In genomic region chr7:125561085-125561690, GRCm38 (mm10) we compare ENCODE assay signal across 9 mouse cellular contexts. TPM values are rescaled to one million over a fixed set of nuclear protein-coding genes. Genes with fewer than 3 reads are reported as not detected.
DNase-seq lines count a peak whose midpoint lies in the region; ATAC-seq and TF ChIP-seq lines count a peak whose summit lies in the region.
"Had no signal": no experiment of that assay in that cellular context is flagged by ENCODE, and none has a peak within 500 bp of the region (broad histone marks: within the 10 kb centered on the region; RNA-seq: fewer than 3 reads in every experiment).

No protein-coding gene starts in this region.

- no peak for TF ChIP-seq CTCF in gastrocnemius, adult 2 months (IDR thresholded peaks at IDR 0.05)
- TF ChIP-seq CTCF in lung, postnatal 0 days (IDR thresholded peaks at IDR 0.05) = 0 out of 2 replicates have a peak, but pooled peaks have one; percentile 4

- H3K27ac ChIP-seq in gastrocnemius, adult 2 months = peak overlapping the region; percentile 92
- peak overlapping the region; percentile 82 for H3K27ac ChIP-seq in lung, postnatal 0 days (ENCODE audit: low read length)
- H3K27ac ChIP-seq: embryonic facial prominence, embryonic 13.5 days had no signal

- peak overlapping the region; percentile 33 for H3K4me3 ChIP-seq in gastrocnemius, adult 2 months
- H3K4me3 ChIP-seq in lung, postnatal 0 days (ENCODE audit: low read depth, low read length) = no peak overlapping the region
- H3K4me3 ChIP-seq: embryonic facial prominence, embryonic 13.5 days had no signal

- intact Hi-C loops in gastrocnemius, adult 2 months (cut with DNase I) = no loop called here

- peak; percentile 22 for DNase-seq in embryo, embryonic 10 days (ENCODE audit: low spot score)
- no peak for DNase-seq in embryo, embryonic 9.5 days (ENCODE audit: extremely low spot score)
- DNase-seq in CD8-positive naive resting alpha-beta T cell, adult 2 months (ENCODE audit: low read depth in 2 of 2, low spot score in 2 of 2) = peak; percentile 76 to 81
- peak; percentile 92 for DNase-seq in gastrocnemius, adult 2 months
- peak; percentile 85 for DNase-seq in kidney, adult 9 months
- peak; percentile 96 for DNase-seq in lung, postnatal 0 days (ENCODE audit: low spot score)
- peak; percentile 73 to 77 for DNase-seq in spleen, adult 18-20 months
- no peak for DNase-seq in embryo, embryonic 10.5 days (ENCODE audit: low spot score)

- peak; percentile 86 for ATAC-seq in lung, postnatal 0 days

- 0 out of 2 replicates have a peak, but pooled peaks cover 6% of the 10 kb centered on the region for H3K36me3 ChIP-seq in lung, postnatal 0 days (ENCODE audit: insufficient read depth, low read length)
- H3K36me3 ChIP-seq: embryonic facial prominence, embryonic 13.5 days had no signal

- H3K9ac ChIP-seq in lung, postnatal 0 days (replicated peaks; ENCODE audit: low read depth) = no peak overlapping the region
- H3K9ac ChIP-seq: embryonic facial prominence, embryonic 13.5 days had no signal

- peak; percentile 99 for TF ChIP-seq EP300 in lung, postnatal 0 days (IDR thresholded peaks at IDR 0.05)

- no peak overlapping the region for H3K4me2 ChIP-seq in lung, postnatal 0 days (replicated peaks; ENCODE audit: low read depth, low read length)
- H3K4me2 ChIP-seq: embryonic facial prominence, embryonic 13.5 days had no signal

- 19% methylated on average over 9 of the region's 9 CpGs for WGBS in lung, postnatal 0 days

- peaks cover 48% of the 10 kb centered on the region for H3K4me1 ChIP-seq in lung, postnatal 0 days (ENCODE audit: insufficient read depth, low read depth, low read length)

- no peaks in the 10 kb centered on the region for H3K9me3 ChIP-seq in lung, postnatal 0 days (ENCODE audit: low read length)
- H3K9me3 ChIP-seq: embryonic facial prominence, embryonic 13.5 days had no signal

- no peaks in the 10 kb centered on the region for H3K27me3 ChIP-seq in lung, postnatal 0 days (replicated peaks; ENCODE audit: insufficient read depth, low read length)
- H3K27me3 ChIP-seq: embryonic facial prominence, embryonic 13.5 days had no signal

RNA-seq across cellular contexts. Expression of gene Il4ra, which starts 9.3 kb away (rescaled TPM):
- total RNA-seq in gastrocnemius, adult 2 months (2021) = 1 to 10 TPM; 5.1 to 6.5 TPM
- polyA plus RNA-seq in lung, postnatal 0 days (2015; fragmentation: Nextera tagmentation; extraction: Ambion mirVana) = 29.7 and 31.8 TPM in 2 replicates

RNA-seq across cellular contexts. Expression of gene Il21r, which starts 42.0 kb away (rescaled TPM):
- not detected for total RNA-seq in gastrocnemius, adult 2 months (2021)
- polyA plus RNA-seq in lung, postnatal 0 days (2015; fragmentation: Nextera tagmentation; extraction: Ambion mirVana) = 0.38 and 0.65 TPM in 2 replicates

Comparison
In these comparisons a context has a peak if more than half of its experiments do, and no peak if none do; other contexts are left out.
1. DNase-seq: peak in embryo, embryonic 10 days (single experiment), CD8-positive naive resting alpha-beta T cell, adult 2 months (2 of 2), gastrocnemius, adult 2 months (single experiment), kidney, adult 9 months (single experiment), lung, postnatal 0 days (single experiment) and spleen, adult 18-20 months (2 of 2); none in embryo, embryonic 9.5 days (single experiment) and embryo, embryonic 10.5 days (single experiment).